Mouse (Mus musculus) midbrain, embryonic 11.5 days (tissue): ENCODE data around the gene Nxt1. TPM values are rescaled to one million over a fixed set of nuclear protein-coding genes. Genes with fewer than 3 reads are reported as not detected.

Experiments used
- ATAC-seq: fragments of 200-750 bp; cut with Nextera tagmentation; 2 replicates; pipeline ENCODE4 v1.8.0; 2017; ENCODE audit warnings: moderate TSS enrichment, moderate library complexity; ENCODE audit not compliant: low FRiP score
- DNase-seq: peaks from one replicate; pipeline ENCODE4 v3.0.0; 2015; ENCODE audit warnings: low spot score; ENCODE audit errors: missing footprints
- H3K27ac ChIP-seq: fragments of 300-500 bp; sonication (generic); 2 replicates; pipeline ENCODE4 v1.5.1; 2014; ENCODE audit warnings: low read depth, low read length
- H3K27me3 ChIP-seq: fragments of 300-500 bp; sonication (generic); 2 replicates; pipeline ENCODE4 v1.6.1; 2014; ENCODE audit warnings: mild to moderate bottlenecking, low read length, moderate library complexity, mixed read lengths; ENCODE audit not compliant: control insufficient read depth, insufficient read depth
- H3K36me3 ChIP-seq: fragments of 300-500 bp; sonication (generic); 2 replicates; pipeline ENCODE4 v1.6.1; 2014; ENCODE audit warnings: mild to moderate bottlenecking, low read length, moderate library complexity, mixed read lengths; ENCODE audit not compliant: control insufficient read depth, insufficient read depth
- H3K4me1 ChIP-seq: fragments of 300-500 bp; sonication (generic); 2 replicates; pipeline ENCODE4 v1.6.1; 2014; ENCODE audit warnings: low read length; ENCODE audit not compliant: control insufficient read depth, insufficient read depth
- H3K4me2 ChIP-seq: fragments of 300-500 bp; sonication (generic); 2 replicates; pipeline ENCODE4 v1.6.1; 2014; ENCODE audit warnings: mild to moderate bottlenecking, moderate library complexity
- H3K4me3 ChIP-seq: fragments of 300-500 bp; sonication (generic); 2 replicates; pipeline ENCODE4 v1.5.1; 2014; ENCODE audit warnings: low read depth, low read length
- H3K9ac ChIP-seq: fragments of 300-500 bp; sonication (generic); 2 replicates; pipeline ENCODE4 v1.6.1; 2014; ENCODE audit warnings: low read length
- H3K9me3 ChIP-seq: fragments of 300-500 bp; sonication (generic); 2 replicates; pipeline ENCODE4 v1.6.1; 2016; ENCODE audit warnings: low read length; ENCODE audit not compliant: control insufficient read depth
- WGBS: fragments of 180-500 bp; shearing (Covaris S2); extraction: QIAGEN DNeasy Blood & Tissue Kit; methylation state at CpG from one replicate; pipeline ENCODE4 v1.1.7; 2014; 5-methylcytosine and 5-hydroxymethylcytosine counted together
- polyA plus RNA-seq: library from polyadenylated mRNA; unstranded; fragments of >200 nt; fragmentation: Nextera tagmentation; extraction: Ambion mirVana; gene quantifications from 2 replicates; pipeline ENCODE4 v1.2.1, GENCODE M21; 2014

Nxt1 gene
- polyA plus RNA-seq, 1 experiment from 2014 or later = 133 TPM

DNA sequence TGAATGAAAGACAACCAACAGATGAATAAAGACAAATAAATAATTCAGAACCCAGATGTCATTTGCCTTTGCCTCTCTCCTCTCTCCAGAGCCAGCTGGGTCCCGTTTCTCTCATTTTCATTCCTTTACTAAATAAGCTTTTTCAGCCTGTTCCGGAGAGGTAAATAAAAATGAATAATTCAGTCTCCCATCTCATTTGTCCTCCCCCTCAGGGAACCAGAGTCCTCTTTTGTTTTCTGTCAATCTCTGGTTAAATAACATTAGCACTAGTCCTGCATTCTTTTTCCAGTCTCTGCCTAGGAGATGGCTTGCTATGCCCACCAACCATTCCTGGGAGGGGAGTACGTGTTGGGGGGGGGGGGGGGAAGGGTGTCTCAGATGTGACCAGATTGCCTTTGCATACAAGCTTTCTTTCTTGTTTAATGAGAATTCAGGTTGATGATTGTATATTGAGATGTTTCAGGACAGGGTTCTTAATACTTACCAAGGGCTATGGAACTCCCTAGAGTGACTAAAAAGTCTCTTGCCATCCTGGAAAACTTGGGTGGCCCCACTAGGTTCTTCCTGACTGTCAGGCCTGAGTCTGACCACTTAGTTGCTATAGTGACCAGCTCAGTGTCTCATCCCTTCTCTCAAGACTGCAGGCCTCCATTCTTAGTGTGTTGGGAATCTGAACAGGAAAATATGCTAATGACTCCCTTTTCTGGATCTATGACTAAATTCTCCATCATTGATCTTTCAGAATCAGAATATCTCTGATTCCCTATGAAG is 21.6 kb upstream of the Nxt1 start:
- Histone ChIP-seq H3K4me1 (peaks cover 3% of the 10 kb centered on the region; the same call in 1 of the 2 replicates), H3K9me3 (no peaks in the 10 kb centered on the region), H3K27ac (peak overlapping the region; percentile 26; the same call in 1 of the 2 replicates), H3K36me3 (no peaks in the 10 kb centered on the region), H3K4me3 (no peak overlapping the region), H3K4me2 (no peak overlapping the region), H3K9ac (no peak overlapping the region), H3K27me3 (no peaks in the 10 kb centered on the region)
- ATAC-seq = peak; percentile 86
- WGBS = 11% methylated on average over 3 of the region's 3 CpGs
- DNase-seq = no peak

DNA sequence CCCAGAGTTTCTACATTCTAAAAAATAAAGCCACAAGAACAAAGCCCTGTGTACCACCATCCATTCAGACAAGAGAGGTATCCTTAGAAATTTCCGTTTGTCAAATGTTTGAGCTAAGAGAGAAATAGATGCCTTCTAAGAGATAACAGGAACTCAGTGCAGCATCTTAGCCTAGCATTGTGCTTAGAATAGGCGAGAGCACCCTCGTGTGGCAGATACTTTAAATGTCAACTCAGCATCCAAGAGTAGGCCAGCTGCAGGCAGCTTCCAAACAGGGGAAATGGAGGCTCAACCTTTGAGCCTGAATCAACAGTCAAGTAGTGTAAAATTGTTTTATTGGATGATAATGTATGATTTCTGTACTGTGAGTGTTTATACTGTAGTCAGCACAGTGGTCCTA is 17.4 kb upstream of the Nxt1 start:
- no peaks in the 10 kb centered on the region for H3K9me3 ChIP-seq
- H3K36me3 ChIP-seq = no peaks in the 10 kb centered on the region
- DNase-seq (peak; percentile 89), ATAC-seq (peak; percentile 73)
- no peak overlapping the region for H3K4me3 ChIP-seq
- peaks cover 3% of the 10 kb centered on the region; the same call in 1 of the 2 replicates for H3K4me1 ChIP-seq
- no peak overlapping the region for H3K9ac ChIP-seq
- WGBS = 4% methylated on average over 3 of the region's 3 CpGs
- no peak overlapping the region for H3K4me2 ChIP-seq
- H3K27ac ChIP-seq = no peak overlapping the region
- no peaks in the 10 kb centered on the region for H3K27me3 ChIP-seq

DNA sequence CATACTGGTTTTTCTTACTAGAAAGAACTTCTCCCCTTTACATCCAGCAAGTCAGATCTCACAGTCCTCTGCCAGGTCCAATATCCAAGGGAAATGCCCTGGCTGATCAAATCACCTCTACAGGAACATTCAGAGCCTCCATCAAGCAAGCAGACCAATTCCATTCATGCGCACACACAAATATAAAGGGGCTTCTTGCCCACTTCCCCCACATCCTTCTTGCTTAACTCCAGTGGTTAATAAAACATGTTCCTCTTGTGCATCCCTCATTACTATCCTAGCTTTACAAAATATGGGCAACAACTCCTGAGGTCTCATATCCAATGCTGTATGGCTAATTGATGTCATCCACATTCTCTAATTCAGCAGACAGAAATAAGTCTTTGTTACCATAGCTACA is 8.9 kb upstream of the Nxt1 start:
- Histone ChIP-seq H3K36me3 (no peaks in the 10 kb centered on the region), H3K4me2 (no peak overlapping the region), H3K4me1 (peaks cover 6% of the 10 kb centered on the region; the same call in 1 of the 2 replicates), H3K27ac (no peak overlapping the region), H3K4me3 (no peak overlapping the region), H3K9me3 (no peaks in the 10 kb centered on the region), H3K27me3 (no peaks in the 10 kb centered on the region), H3K9ac (no peak overlapping the region)
- ATAC-seq (no peak), DNase-seq (no peak)
- 94% methylated on average over 1 of the region's 1 CpGs for WGBS

DNA sequence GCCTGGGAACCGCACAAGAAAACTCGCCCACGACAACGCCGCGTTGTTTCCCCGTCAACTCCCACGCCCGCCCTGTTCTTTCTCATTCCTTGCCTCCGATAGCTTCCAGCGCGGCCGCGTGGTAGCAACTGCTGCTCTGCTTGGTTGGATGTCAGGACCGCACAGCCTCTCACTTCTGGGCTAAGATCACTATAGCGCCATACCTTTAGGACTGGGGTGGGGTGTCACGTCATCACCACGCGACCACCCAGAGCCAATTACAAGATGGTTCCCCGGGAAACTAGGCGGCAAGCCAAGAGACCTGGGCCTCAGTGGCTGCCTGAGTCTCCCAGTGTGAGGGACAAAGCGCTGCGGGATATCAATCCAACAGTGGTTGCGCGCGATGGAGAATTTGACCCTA is 5.4 kb downstream of the Nxt1 start:
- Histone ChIP-seq H3K4me3 (peak overlapping the region; percentile 40), H3K36me3 (peaks cover 4% of the 10 kb centered on the region; the same call in 1 of the 2 replicates), H3K4me1 (peaks cover 44% of the 10 kb centered on the region), H3K4me2 (peak overlapping the region; percentile 50), H3K9ac (peak overlapping the region; percentile 65), H3K27me3 (no peaks in the 10 kb centered on the region), H3K27ac (peak overlapping the region; percentile 84), H3K9me3 (no peaks in the 10 kb centered on the region)
- 2% methylated on average over 26 of the region's 26 CpGs for WGBS
- ATAC-seq (peak; percentile 53), DNase-seq (peak; percentile 98)

DNA sequence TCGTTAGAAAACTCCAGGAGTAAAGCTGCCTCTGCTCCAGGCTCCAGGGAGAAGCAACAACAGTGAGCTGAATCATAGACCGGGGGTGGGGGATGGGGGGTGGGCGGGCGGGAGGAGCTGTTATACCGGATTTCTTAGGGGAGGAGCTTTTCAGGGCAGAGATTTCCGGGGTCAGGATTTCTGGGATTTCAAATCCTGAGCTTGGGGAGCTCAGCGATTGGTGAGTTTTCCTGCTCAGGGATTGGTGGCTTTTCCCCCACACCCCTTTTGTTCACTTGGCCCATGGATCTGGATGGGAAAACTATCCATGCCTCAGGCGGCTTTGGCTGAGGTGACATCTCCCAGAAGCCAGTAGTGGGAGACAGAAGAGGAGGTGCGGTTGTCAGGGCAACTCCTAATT is 6.9 kb downstream of the Nxt1 start:
- DNase-seq (peak; percentile 89), ATAC-seq (peak; percentile 45)
- Histone ChIP-seq H3K4me3 (no peak overlapping the region; the same call in 1 of the 2 replicates), H3K27me3 (no peaks in the 10 kb centered on the region), H3K36me3 (peaks cover 4% of the 10 kb centered on the region; the same call in 1 of the 2 replicates), H3K9me3 (no peaks in the 10 kb centered on the region), H3K27ac (peak overlapping the region; percentile 84), H3K4me1 (peaks cover 36% of the 10 kb centered on the region), H3K4me2 (peak overlapping the region; percentile 50), H3K9ac (peak overlapping the region; percentile 41)
- WGBS = 0% methylated on average over 9 of the region's 9 CpGs

DNA sequence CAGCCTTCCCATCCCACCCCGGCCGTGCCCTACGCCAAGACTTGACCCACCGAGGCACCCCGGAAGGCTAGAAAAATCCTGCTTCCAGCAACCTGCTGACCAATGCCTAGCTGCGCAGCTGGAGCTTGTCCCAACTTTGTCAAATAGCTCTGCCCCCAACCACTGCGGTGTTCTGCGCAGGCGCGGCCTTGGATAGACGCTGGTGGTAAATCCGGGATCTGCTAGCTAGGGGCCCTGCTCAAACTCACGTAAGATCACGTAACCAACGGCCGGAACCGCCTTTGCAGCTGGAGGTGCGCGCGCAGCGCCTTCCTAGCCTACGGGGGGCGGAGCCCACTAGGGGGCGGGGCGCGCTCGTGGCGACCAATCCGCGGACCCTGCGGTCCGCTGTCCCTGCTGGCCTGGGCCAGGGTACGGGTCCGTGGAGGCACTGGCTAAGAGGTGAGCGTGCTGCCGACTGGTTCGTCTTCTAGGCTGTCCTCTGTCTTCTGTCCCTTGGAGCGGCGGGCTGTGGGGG is 8.4 kb downstream of the Nxt1 start, which contains the start of gene Gzf1:
Gzf1 (plus strand) TSS at position 249 of the 517 bp plus-strand sequence.
- DNase-seq = peak; percentile 100
- Histone ChIP-seq H3K9ac (peak within 1 kb of the TSS; percentile 77), H3K27me3 (no peaks in the 10 kb centered on the region), H3K9me3 (no peaks in the 10 kb centered on the region), H3K36me3 (peaks cover 9% of the 10 kb centered on the region), H3K4me1 (peaks cover 37% of the 10 kb centered on the region), H3K4me3 (peak within 1 kb of the TSS; percentile 68), H3K4me2 (peak within 1 kb of the TSS; percentile 78), H3K27ac (peak within 1 kb of the TSS; percentile 86)
- ATAC-seq = peak; percentile 93
- under 1% methylated on average over 39 of the region's 39 CpGs for WGBS

DNA sequence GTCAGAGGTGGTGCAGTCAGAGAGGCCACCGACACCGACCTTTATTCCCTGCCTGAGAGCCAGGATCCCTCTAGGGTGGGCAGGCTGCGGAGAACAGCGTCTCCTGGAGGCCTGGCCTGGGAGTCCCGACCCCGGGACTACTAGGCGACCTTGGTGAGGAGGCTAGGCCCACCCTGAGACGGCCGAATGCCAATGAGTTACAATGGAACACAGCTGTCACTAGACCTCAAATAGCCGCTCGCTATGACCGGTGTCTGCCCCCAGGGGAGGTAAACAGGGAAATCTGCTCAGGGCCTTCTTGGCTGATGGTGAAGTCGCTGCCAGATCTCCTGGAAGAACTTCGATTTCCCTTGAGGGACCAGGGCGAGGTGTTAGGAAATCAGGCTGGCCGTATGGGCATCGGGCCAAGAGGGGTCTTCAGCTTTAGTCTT is 9.1 kb downstream of the Nxt1 start:
- Histone ChIP-seq H3K36me3 (peaks cover 5% of the 10 kb centered on the region), H3K9me3 (no peaks in the 10 kb centered on the region), H3K9ac (peak overlapping the region; percentile 77), H3K4me3 (peak overlapping the region; percentile 68), H3K27ac (peak overlapping the region; percentile 59; the same call in 1 of the 2 replicates), H3K4me2 (peak overlapping the region; percentile 78), H3K27me3 (no peaks in the 10 kb centered on the region), H3K4me1 (peaks cover 37% of the 10 kb centered on the region)
- ATAC-seq (peak; percentile 68), DNase-seq (peak; percentile 87)
- 6% methylated on average over 17 of the region's 17 CpGs for WGBS

DNA sequence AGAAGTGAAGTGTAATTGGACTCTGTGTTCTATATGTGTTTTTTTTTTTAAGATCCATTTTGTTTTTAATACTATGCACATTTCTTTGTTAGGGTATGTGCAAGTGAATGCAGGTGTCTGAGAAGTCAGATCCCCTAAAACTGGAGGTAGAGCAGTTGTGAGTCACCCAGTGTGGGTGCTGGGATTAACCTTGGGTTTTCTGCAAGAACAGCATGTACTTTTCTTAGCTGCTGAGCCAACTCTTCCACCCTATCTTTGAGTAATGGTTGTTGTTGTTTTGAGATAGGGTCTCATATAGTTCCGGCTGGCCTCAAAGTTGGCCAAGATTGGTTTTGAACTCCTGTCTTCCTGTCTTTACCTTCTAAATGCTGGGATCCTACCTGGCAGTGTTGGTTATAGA is 10.6 kb downstream of the Nxt1 start:
- Histone ChIP-seq H3K9me3 (no peaks in the 10 kb centered on the region), H3K9ac (no peak overlapping the region), H3K27ac (no peak overlapping the region), H3K36me3 (peaks cover 5% of the 10 kb centered on the region), H3K27me3 (no peaks in the 10 kb centered on the region), H3K4me2 (no peak overlapping the region), H3K4me1 (peaks cover 25% of the 10 kb centered on the region), H3K4me3 (no peak overlapping the region)
- WGBS = 94% methylated on average over 1 of the region's 1 CpGs
- DNase-seq (no peak), ATAC-seq (no peak)

DNA sequence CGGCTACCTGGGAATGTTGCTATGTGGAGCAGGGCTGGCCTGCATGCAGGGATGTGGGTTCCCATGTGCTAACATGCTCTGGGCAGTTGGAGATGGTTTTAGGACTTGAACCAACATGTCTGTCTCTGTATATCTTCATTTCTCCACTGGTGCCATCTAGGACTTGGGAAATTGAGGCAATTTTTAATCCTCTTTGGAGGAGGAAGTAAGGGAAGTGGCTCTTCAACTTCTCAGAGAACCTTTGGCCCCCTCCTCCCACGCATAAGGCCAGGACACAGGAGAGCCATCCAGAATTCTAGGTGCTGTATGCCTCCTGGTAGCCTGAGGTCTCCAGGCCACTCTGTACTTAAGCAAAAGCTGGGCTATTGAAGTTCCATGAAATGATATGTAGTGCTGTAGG is 12.6 kb downstream of the Nxt1 start:
- 91% methylated on average over 2 of the region's 2 CpGs for WGBS
- Histone ChIP-seq H3K4me2 (no peak overlapping the region), H3K27me3 (no peaks in the 10 kb centered on the region), H3K4me1 (peaks cover 8% of the 10 kb centered on the region), H3K9ac (no peak overlapping the region), H3K9me3 (no peaks in the 10 kb centered on the region), H3K27ac (no peak overlapping the region), H3K4me3 (no peak overlapping the region), H3K36me3 (peaks cover 6% of the 10 kb centered on the region)
- DNase-seq (no peak), ATAC-seq (no peak)
